11 mouse cellular contexts compared by ENCODE assay signal in genomic region chr13:102918616-102919015, GRCm38 (mm10).
"Had no signal": no experiment of that assay in that cellular context is flagged by ENCODE, and none has a peak within 500 bp of the region (broad histone marks: within the 10 kb centered on the region; RNA-seq: fewer than 3 reads in every experiment).

No protein-coding gene starts in this region.

- ATAC-seq: liver, postnatal 0 days; midbrain, embryonic 13.5 days; midbrain, embryonic 16.5 days had no signal

- DNase-seq: kidney, adult 9 months; kidney, postnatal 14 days; kidney, postnatal 4 days; left cerebral cortex, postnatal 4 days; liver, postnatal 0 days; lung, postnatal 10 days; lung, postnatal 4 days; thymus, adult 18-20 months; thymus, postnatal 36 days had no signal
